Mouse (Mus musculus) left cerebral cortex, adult 2 months (tissue): ENCODE data around the gene Snu13. TPM values are rescaled to one million over a fixed set of nuclear protein-coding genes. Genes with fewer than 3 reads are reported as not detected.
A peak's percentile ranks its signal among the peaks of the same experiment; 100 is the strongest.

Experiments
- DNase-seq, 2 experiments: peaks; one replicate each; pipeline ENCODE4 v3.0.0; 2021 to 2022; ENCODE audit warnings: low spot score in 2 of 2, mixed read lengths in 1 of 2; ENCODE audit errors: extremely low spot score in 1 of 2
- H3K27ac ChIP-seq: fragments of 200-600 bp; 2 replicates; pipeline ENCODE4 v1.8.1; 2022
- H3K4me3 ChIP-seq: fragments of 200-600 bp; 2 replicates; pipeline ENCODE4 v1.8.1; 2022
- CTCF ChIP-seq: fragments of 200-600 bp; IDR thresholded peaks from 2 replicates; pipeline ENCODE4 v1.8.1; 2022; ENCODE audit warnings: antibody characterized with exemption, mild to moderate bottlenecking, moderate library complexity
- intact Hi-C: fragments of 180-260 bp; cut with DNase I; formaldehyde crosslinking; loops from one replicate; pipeline ENCODE4 v1.15.1; 2025
- total RNA-seq, 2 experiments: library from RNA; stranded (reverse); gene quantifications; 2 replicates each; pipeline ENCODE4 v1.2.3; 2021

Gene Snu13
- total RNA-seq, 2 experiments from 2014 or later, result 110 to 113 TPM

DNA sequence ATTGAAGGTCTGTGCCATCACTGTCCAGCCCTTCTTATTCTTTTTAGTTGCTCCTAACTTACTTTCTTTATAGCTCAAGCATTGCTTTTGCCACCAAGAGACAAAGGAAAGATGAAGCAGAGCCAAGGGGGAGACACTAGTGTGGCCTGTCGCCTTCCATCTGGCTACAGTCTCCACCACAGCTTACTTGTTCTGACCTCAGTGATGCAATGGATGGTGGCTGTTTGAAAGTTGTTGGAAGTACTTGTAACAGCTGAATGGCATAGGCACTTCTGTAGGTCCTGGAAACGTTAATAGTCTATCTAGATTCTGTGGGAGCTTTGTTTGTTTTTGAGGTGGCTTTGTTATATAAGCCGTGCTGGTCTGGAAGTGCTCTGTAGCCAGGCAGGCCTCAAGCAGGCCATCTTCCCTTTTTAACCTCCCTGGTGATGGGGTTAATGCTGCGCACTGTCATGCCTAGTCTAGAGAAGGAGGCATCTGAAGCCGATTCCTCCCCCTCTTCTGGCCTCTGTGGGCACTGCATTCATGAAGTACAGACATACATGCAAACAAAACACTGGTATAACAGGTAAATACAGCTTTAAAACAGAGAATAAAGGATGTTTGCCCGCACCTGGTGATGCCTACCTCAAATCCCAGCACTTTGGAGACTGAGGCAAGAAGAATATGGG, 23.3 kb downstream of the Snu13 start:
- Histone ChIP-seq H3K4me3 (no peak overlapping the region), H3K27ac (no peak overlapping the region)
- intact Hi-C loops, result no loop called here
- no peak for TF ChIP-seq CTCF
- DNase-seq, result no peak

DNA sequence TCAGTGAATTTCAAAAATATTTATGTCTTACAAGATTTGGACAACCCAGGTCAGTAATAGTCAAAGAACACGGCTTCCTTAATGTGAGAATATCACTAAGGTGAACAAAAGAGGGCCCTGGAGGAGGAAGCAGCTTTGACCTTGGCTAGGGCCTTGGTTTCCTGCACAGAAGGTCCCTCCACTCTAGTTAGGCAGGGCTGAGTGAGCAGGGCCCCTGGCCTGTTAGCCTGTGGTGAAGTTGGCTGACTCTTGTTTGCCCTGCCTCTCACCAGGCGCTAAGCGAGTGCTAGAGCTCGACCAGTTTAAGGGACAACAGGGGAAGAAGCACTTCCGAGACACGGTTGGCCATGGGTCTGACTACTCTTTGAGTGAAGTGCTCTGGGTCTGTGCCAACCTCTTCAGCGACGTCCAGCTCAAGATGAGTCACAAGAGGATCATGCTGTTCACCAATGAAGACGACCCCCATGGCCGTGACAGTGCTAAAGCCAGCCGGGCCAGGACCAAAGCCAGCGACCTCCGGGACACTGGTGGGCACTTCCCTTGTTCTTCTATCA, 24.8 kb downstream of the Snu13 start:
- no peak overlapping the region for H3K27ac ChIP-seq
- no peak overlapping the region for H3K4me3 ChIP-seq
- DNase-seq, result no peak
- intact Hi-C loops, result no loop called here
- TF ChIP-seq CTCF, result no peak

DNA sequence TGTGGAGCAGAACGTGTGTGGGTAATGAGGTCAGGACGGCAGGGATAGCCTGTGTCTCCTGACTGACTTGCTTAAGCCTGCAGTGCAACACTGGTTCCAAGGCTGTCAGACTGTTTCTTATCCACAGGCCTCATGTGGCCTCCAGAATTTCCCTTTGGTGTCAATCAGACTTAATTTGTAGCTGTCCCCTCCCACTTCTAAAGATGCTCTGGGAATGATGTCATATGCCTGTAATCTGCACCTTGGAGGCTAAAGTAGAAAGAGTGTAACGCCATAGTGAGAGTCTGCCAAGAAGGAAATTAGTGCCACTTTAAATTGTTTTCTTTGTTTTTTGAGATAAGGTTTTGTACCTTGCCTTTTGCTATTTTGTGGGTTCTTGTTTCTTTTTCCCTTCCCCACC, 28.1 kb downstream of the Snu13 start:
- H3K27ac ChIP-seq, result no peak overlapping the region
- H3K4me3 ChIP-seq, result no peak overlapping the region
- TF ChIP-seq CTCF, result no peak
- intact Hi-C loops, result no loop called here
- DNase-seq, result no peak

DNA sequence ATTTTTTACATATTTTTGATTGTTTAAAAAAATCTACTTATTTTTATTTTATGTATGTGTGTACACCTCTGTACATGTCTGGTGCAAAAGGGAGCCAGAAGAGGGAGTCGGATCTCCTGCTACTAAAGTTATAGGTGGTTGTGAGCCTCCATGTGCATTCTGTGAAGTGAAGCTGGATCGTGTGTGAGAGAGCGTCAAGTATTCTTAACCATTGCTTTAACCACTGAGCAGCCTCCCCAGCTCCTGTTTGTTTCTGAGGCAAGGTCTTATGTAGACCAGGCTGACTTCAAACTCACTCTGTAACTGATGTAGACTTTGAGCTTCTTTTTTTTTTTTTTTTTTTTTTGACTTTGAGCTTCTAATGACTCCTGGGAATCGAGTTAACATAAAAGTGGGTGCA, 29.9 kb downstream of the Snu13 start:
- Histone ChIP-seq H3K4me3 (no peak overlapping the region), H3K27ac (no peak overlapping the region)
- TF ChIP-seq CTCF, result no peak
- intact Hi-C loops, result loop anchor here (2.0 kb wide), 1 partner anchor 29 kb away; the partner anchor contains the start of gene Snu13
- no peak for DNase-seq

DNA sequence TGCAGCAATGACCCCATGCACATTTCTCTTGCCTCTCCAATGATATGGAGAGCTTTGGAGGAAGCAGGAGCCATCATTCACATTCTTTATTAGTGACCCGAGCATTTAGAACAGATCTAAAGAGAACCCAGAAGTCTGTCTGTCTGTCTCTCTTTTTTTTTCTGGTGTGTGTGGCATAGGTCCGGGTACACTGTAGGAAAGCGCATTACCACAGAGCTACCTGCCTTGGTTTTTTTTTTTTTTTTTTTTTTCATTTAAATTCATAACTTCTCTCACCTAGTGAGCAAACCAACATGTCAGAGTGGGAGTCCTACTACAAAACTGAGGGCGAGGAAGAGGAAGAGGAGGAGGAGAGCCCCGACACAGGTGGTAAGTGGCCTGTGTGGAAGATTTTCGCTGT, 30.6 kb downstream of the Snu13 start:
- no peak for DNase-seq
- peak overlapping the region; percentile 56; the same call in 1 of the 2 replicates for H3K27ac ChIP-seq
- TF ChIP-seq CTCF, result no peak
- intact Hi-C loops, result loop anchor here (2.0 kb wide), 1 partner anchor 30 kb away; the partner anchor contains the start of gene Snu13
- peak overlapping the region; percentile 89 for H3K4me3 ChIP-seq

DNA sequence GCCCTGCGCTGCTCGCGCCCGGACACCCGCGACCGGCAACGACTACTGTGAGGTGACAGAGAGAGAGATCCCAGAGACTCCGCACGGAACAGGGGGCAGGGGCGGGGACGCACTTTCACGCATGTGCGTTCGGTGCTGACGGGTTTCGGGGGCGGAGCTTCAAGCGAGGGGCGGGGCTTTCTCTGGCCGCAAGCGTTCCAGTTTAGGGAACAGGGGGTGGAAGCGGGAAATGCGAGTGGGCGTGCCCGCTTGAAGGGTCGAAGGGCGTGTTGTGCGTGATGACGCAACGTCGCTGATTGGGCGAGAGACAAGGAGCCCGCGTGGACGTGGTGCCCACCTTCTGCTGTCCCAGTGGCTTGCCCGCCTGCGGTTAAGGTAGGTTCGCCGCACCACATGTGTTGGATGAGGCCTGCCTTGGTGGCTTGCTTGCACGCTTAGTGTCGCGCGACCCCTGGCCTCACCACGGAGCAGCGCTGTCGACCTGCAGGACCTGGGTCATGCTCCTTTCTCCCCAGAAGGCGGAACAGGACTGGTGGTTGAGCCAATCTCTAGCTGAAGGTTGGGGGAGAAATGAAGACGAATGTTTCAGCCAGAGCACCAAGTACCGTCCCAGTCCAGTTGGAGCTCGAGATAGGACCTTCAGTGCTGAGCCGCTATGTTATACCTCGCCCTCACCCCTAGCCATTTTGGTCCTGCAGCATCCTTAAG, 31.1 kb downstream of the Snu13 start:
- Histone ChIP-seq H3K4me3 (peak overlapping the region; percentile 89), H3K27ac (peak overlapping the region; percentile 91)
- no peak; the same call in 1 of the 2 replicates for TF ChIP-seq CTCF
- peak; percentile 99 for DNase-seq
- intact Hi-C loops, result loop anchor here (2.0 kb wide), 1 partner anchor 31 kb away; the partner anchor contains the start of gene Snu13

DNA sequence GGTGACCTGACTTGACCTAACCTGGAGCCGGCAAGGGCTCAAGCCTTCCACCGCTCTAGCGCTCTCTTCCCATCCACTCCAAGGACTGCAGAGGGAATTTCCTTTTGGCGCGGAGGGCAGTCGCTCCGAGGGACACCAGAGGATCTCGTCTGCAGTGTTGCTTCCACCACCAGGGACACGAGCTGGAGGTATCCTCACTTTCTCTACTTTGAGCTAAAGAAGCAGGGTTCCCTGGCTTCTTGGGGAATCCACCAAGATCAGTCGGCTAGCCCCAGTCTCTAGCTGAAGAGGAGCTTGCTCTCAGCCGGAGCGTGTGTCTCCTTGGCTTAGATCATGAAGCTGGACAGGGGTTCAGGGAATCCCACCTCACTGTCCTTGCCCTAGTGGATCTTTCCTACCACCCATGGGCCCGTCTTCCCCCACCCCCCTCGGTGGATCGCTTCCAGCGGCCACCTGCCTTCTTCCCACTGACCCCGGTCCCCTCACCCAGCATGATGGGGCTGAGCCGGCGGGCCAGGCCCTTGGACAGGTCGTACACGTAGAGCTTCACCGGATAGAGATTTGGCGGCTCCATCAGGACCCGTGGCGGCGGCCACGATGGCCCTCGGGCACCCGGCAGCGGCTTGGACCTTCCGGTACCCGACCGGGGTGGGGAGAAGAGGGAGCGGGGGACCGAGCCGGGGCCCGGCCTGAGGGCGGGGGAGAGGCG, 31.9 kb downstream of the Snu13 start:
- H3K4me3 ChIP-seq, result peak overlapping the region; percentile 89
- H3K27ac ChIP-seq, result peak overlapping the region; percentile 91
- DNase-seq, result peak; percentile 25 to 29
- TF ChIP-seq CTCF, result peak; percentile 29
- intact Hi-C loops, result loop anchor here (2.0 kb wide), 1 partner anchor 31 kb away; the partner anchor contains the start of gene Snu13

DNA sequence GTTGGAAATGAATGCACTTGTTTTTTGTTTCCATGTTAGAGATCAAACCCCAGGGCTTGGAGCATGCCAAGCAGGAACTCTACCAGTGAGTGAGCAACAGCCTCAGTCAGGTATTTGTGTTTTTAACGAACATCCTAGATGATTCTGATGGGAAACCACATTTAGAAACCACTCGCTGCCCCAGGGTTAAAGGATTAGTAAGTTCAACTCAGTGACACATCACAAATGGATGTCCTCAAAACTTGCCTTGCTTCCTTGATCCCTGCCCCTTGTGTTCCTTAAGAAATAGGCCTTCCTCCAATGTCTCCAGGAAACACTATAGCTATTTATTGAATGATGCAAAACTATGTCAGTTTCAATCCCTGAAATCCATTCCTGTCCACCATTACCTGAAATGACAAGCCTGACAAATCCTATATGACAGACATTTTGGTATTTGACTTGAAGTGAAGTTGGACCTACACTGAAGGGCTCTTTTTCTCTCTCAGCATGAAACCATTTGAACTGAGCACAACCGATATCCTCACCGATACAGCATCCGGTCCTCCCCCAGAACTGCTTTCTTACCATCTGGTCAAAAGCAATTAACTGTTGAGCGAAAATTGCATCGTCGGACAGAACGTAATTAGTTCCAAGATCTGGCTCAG, 32.5 kb downstream of the Snu13 start:
- no peak for TF ChIP-seq CTCF
- H3K4me3 ChIP-seq, result peak overlapping the region; percentile 89
- peak overlapping the region; percentile 91 for H3K27ac ChIP-seq
- intact Hi-C loops, result no loop called here
- no peak for DNase-seq

DNA sequence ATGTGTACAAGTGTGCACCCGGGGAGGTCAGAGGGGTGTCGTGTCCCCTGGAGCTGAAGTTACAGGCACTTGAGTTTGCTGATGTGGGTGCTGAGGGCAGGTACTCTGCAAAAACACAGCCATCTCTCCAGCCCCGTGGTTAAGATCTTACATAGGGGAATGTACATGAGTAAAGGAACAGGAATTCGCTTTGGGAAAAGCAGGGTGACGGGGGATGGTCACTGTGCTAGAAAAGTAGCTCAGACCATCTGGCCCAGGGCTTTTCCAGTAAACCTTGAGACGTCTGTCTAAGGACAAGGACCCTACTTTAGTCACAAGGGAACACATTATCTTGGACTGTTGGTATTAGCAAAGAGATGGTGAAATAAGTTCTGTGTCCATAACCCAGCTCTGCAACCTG, 35.5 kb downstream of the Snu13 start:
- Histone ChIP-seq H3K4me3 (no peak overlapping the region), H3K27ac (no peak overlapping the region)
- DNase-seq, result no peak
- no peak for TF ChIP-seq CTCF
- intact Hi-C loops, result no loop called here

DNA sequence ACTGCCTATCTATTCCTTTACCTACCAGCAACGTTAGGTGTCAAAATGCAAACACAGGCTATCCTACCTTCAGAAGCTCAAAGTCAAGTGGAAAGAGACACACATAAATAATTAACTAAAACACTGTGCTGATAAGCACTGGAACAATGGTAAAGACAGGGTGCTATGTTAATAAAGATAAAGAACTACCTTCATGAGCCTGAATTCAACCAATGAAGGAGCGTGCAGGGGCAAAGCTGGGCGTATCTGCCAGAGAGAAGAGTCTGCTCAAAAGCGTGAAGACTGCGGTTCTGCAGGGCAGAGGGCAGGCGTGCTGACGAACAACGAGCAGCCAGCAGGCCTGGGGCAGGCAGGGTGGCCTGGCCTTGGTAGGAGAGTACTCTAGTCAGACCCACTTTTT, 43.1 kb downstream of the Snu13 start:
- intact Hi-C loops, result no loop called here
- no peak overlapping the region for H3K27ac ChIP-seq
- no peak for TF ChIP-seq CTCF
- DNase-seq, result no peak
- no peak overlapping the region for H3K4me3 ChIP-seq

DNA sequence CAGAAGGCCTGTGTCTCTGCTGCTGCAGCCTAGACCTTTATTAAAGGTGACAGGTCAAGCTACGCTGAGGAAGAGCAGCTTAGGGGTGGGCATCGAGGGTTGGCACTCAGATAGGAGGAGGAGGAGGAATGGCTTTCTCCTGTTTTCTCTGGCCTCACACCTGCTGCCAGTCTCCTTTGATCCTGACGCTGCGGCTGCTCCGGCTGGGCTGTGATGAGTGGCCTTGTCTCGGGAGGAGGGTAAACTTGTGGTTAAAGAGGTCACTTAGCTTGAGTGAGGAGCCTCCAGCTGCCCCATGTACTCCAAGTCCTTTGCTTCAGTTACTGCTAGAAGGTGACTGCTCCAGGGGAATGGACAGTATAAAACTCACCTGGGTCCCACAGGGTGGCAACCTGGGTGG, 53.4 kb downstream of the Snu13 start:
- intact Hi-C loops, result no loop called here
- Histone ChIP-seq H3K4me3 (no peak overlapping the region), H3K27ac (no peak overlapping the region)
- DNase-seq, result no peak
- TF ChIP-seq CTCF, result no peak
